Mouse (Mus musculus) embryonic fibroblast, embryonic 13.5 days (primary cell): ENCODE data around the gene C2. TPM values are rescaled to one million over a fixed set of nuclear protein-coding genes. Genes with fewer than 3 reads are reported as not detected.
"Not testable (repeated sequence)": the region's sequence is repeated elsewhere in the genome, so short reads cannot be mapped to it uniquely, and the experiment has no call there.

Source experiments
- H3K27ac ChIP-seq: 2 replicates; pipeline ENCODE4 v1.5.1; 2012; ENCODE audit warnings: low read length, control low read depth, inconsistent platforms; ENCODE audit not compliant: insufficient read depth
- H3K4me1 ChIP-seq: 2 replicates; pipeline ENCODE4 v1.6.1; 2011; ENCODE audit warnings: low read length; ENCODE audit not compliant: control insufficient read depth, insufficient read depth
- H3K4me3 ChIP-seq: 2 replicates; pipeline ENCODE4 v1.5.1; 2011; ENCODE audit warnings: mild to moderate bottlenecking, control low read depth, low read length; ENCODE audit not compliant: insufficient read depth
- CTCF ChIP-seq: IDR thresholded peaks from 2 replicates; pipeline ENCODE4 v1.5.1; 2011; ENCODE audit warnings: mild to moderate bottlenecking, control low read depth, low read length, moderate library complexity, borderline replicate concordance; ENCODE audit not compliant: insufficient read depth
- POLR2A ChIP-seq: IDR thresholded peaks from 2 replicates; pipeline ENCODE4 v1.6.1; 2011; ENCODE audit warnings: low read depth, mild to moderate bottlenecking, control low read depth, low read length, moderate library complexity
- polyA plus RNA-seq: library from polyadenylated mRNA; stranded (reverse); fragments of >200 nt; gene quantifications from 2 replicates; pipeline ENCODE4 v1.2.4, GENCODE M21; 2011; ENCODE audit warnings: low read depth; ENCODE audit not compliant: missing spikeins, insufficient read length

Gene C2
- polyA plus RNA-seq, 1 experiment: 6.6 TPM

DNA sequence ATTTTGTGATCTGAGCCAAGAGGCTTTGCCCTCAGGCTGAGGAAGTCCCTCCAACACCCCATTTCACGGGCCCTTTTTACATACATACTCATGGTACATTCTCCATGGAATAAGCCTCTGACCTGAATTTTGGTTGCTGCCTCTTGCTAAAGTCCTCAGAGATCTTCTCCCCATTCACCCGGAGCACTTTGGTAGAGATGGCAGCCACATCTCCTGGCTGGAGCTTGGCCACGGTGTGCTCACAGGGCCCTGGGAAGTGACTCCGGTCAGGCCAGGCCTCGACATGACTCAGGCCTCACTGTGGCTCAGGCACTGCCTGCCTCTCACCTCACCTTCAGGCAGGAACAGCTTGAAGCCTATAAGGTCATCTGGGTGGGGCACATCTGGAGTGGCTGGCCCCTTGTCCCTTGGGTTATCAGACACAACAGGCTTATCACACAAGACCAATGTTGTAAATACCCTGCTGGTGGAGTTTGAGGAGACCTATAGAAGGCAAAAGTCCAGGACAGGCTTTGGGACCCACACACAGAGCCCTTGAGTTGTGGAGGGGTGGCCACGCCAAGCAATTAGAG is 57.2 kb downstream of the C2 start:
- H3K4me1 ChIP-seq: peaks cover 4% of the 10 kb centered on the region
- no peak overlapping the region for H3K27ac ChIP-seq
- no peak for TF ChIP-seq CTCF
- no peak for TF ChIP-seq POLR2A
- H3K4me3 ChIP-seq: no peak overlapping the region

DNA sequence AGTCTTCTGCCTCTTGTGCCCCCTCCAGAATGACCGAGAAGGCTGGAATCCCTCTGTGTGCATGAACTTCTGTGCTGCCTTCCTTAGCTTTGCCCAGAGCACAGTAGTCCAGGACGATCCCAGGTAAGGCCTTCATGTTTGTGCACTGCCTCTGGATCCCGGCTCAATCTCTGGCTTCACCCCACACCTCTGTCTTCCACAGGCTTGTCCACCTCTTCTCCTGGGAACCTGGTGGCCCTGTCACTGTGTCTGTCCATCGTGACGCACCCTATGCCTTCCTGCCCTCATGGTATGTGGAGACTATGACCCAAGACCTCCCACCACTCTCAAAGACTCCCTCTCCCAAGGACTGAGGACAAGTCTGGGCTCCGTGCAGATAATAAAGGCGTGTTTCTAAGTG is 59.3 kb downstream of the C2 start:
- Histone ChIP-seq H3K4me1 (peaks cover 7% of the 10 kb centered on the region), H3K4me3 (no peak overlapping the region), H3K27ac (no peak overlapping the region)
- TF ChIP-seq POLR2A (no peak), CTCF (no peak)

DNA sequence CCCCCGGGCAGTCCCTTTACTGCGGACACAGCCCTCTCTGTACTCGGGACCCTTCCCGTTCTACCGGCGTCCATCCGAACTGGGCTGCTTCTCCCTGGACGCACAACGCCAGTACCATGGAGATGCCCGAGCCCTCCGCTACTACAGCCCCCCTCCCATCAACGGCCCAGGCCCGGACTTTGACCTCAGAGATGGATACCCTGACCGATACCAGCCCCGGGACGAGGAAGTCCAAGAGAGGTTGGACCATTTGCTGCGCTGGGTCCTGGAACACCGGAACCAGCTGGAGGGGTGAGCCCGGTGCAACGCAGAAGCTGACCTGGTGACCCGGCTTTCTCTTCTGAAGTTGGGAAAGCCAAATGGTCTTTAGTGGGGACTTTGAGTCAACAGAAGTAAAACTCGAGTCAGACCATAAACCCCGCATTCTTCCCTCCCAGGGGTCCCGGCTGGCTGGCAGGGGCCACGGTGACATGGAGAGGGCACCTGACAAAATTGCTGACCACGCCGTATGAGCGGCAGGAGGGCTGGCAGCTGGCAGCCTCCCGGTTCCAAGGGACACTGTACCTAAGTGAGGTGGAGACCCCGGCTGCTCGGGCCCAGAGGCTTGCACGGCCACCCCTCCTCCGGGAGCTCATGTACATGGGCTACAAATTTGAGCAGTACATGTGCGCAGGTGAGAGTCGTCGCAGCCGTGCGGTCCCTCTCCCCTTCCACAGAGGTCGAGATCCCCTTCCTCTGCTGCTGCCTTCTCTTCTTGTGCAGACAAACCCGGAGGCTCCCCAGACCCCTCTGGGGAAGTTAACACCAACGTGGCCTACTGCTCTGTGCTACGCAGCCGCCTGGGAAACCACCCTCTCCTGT is 60.4 kb downstream of the C2 start:
- Histone ChIP-seq H3K4me3 (peak overlapping the region; percentile 85), H3K4me1 (peaks cover 7% of the 10 kb centered on the region), H3K27ac (0 out of 2 replicates have a peak overlapping the region, but pooled peaks have one; percentile 26)
- TF ChIP-seq CTCF: no peak
- no peak for TF ChIP-seq POLR2A

DNA sequence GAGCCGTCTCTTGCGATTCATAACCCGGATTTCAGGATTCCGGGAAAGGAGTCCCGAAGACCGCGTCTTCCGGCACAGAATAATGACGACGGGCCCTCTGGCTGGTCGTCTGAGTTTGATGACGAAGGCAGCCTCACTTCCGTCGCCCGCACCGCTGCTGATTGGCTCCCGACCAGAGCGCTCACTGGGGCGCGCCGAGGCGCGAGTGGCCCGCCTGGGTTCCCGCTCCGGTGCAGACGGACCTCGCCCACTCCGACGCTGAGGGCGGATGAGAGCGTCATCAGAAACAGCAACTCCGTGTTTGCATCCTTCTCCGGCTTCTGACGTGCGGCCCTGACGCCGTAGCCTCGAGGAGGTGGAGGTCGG is 61.2 kb downstream of the C2 start, which contains the start of the genes Stk19 and Dxo:
Gene Stk19, minus strand, starts transcription at position 90 of the 366 bp plus-strand sequence.
Gene Dxo, plus strand, starts transcription at position 164 of the 366 bp plus-strand sequence.
- H3K27ac ChIP-seq: peak within 1 kb of the TSS; percentile 75
- peak within 1 kb of the TSS; percentile 85 for H3K4me3 ChIP-seq
- H3K4me1 ChIP-seq: peaks cover 7% of the 10 kb centered on the region
- TF ChIP-seq POLR2A (peak; percentile 90), CTCF (no peak)

DNA sequence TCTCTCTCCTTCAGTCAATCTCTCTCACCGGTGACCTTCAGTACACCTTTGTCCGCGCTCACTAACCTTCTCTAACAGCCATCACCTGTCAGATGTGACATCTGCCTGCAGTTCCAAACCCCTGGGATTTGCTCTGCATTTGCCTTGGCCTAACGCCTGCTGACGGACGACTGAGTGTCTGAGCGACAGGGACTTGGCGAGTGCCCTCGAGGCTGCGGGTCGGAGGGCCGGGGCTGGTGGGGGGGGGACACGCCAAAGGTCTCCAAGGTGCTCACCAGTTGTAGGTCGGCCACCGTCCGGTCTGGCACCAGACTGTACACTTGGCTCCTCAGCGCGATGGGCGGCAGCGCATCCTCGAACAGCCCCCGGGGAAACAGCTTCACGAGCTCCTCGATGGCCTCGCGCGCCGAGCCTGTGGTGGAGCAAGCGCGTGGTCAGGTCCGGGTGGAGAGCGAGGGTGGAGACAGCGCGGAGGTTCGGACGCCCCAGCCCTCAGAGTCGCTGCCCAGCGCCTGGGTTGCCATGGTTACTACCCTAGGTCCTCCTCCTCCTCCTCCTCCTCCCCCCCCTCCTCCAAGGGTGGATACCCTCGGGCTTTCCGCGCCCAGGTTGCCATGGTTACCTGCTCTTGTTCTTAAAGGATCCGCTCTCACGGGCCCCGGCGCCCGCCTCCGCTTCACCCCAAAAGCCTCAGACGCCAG is 61.8 kb downstream of the C2 start:
- TF ChIP-seq POLR2A (no peak), CTCF (no peak)
- Histone ChIP-seq H3K27ac (peak overlapping the region; percentile 75), H3K4me3 (peak overlapping the region; percentile 85), H3K4me1 (peaks cover 7% of the 10 kb centered on the region)

DNA sequence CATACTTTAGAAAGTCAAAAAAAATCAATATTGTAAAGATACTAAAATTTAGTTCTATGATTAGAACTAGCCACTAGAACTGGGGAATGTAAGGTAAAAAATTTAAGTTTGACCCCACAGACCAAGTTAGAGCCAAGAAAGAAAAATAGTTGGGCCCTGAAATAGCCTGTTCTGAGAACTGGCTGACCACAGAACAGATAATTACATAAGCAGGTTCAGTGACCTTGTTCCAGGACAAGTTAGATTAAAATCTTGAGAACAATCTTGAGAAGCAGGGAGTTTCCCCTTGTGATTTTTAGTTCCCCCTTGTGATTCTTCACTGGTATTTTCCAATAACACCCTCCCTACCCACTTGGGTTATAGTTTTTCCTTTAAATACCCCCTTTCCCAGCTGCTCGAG is 67.3 kb downstream of the C2 start:
- not testable (repeated sequence) for H3K4me1 ChIP-seq, H3K27ac ChIP-seq, H3K4me3 ChIP-seq

DNA sequence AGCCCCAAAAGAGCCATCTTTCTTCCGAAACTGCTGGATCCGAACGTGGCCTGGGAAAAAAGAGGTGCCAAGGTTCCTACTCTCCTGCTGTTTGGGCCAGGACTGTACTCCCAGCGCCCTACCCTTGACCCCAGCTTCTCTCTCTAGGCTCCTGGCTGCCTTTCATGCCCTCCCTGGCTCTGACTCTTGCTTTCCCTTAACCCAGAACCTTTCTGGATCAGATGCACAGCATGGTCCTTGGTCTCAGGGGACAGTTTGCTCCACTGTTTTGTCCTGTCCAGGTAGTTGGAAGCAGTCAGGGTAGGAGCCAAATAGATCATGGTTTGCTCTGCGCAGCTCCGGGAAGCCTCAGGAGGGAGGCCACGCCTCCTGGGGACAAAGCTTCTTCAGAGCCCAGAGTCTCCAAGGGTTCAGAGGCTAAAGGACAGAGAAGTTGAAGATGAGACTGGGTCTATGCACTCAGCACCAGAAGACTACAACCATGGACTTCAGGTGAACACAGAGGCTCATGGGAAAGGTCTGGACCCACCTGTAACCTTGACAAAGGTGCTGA is 83.2 kb downstream of the C2 start:
- no peak overlapping the region for H3K27ac ChIP-seq
- H3K4me3 ChIP-seq: no peak overlapping the region
- TF ChIP-seq CTCF: no peak
- TF ChIP-seq POLR2A: no peak
- no peaks in the 10 kb centered on the region for H3K4me1 ChIP-seq

DNA sequence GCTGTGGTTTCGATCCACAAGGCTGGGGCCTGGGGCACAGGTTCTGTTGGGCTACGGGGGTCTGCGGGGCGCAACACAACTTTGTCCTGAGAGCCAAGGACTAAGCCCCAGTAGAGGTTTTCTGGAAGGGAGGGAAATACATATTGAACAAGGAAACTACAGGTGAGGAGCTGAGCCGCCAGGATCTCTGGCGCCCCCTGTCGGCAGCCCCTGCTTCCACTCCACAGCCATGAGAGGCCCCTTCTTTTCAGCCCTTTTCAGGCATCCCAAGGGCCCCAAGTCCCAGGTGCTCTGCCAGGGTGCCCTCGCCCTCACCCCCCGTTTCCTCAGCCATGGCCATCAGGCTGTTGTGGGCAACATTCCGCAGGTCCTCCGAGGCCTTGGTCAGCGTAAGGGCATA is 84.3 kb downstream of the C2 start:
- H3K4me3 ChIP-seq: not testable (repeated sequence)

More for the DNA sequence above, 84.3 kb downstream of the C2 start:
- not testable (repeated sequence) for H3K27ac ChIP-seq, H3K4me1 ChIP-seq
- TF ChIP-seq CTCF: 0 out of 2 replicates have a peak, but pooled peaks have one; percentile 19

Other genes starting within 250 kb of the C2 start
- 0.19 and 0.20 TPM in 2 replicates for gene Tnxb, start 227.7 kb downstream of the C2 start, polyA plus RNA-seq
- gene C4b, start 154.4 kb downstream of the C2 start, polyA plus RNA-seq: 0.58 and 2.1 TPM in 2 replicates
- not detected in 2 replicates for gene Cyp21a1, start 93.7 kb downstream of the C2 start, polyA plus RNA-seq
- 17.9 and 19.2 TPM in 2 replicates for gene Stk19, start 61.3 kb downstream of the C2 start, polyA plus RNA-seq
- gene Dxo, start 61.2 kb downstream of the C2 start, polyA plus RNA-seq: 21.9 and 25.0 TPM in 2 replicates
- gene Skiv2l, start 48.1 kb downstream of the C2 start, polyA plus RNA-seq: 25.6 and 27.7 TPM in 2 replicates
- 31.5 and 34.7 TPM in 2 replicates for gene Nelfe, start 47.9 kb downstream of the C2 start, polyA plus RNA-seq
- gene Cfb, start 35.7 kb downstream of the C2 start, polyA plus RNA-seq: 0.26 TPM in 1 of 2 replicates, not detected in the other
- 12.3 and 16.2 TPM in 2 replicates for gene Zbtb12, start 18.8 kb downstream of the C2 start, polyA plus RNA-seq
- gene Gm20547, start 16.2 kb downstream of the C2 start, polyA plus RNA-seq: 0.58 TPM in 1 of 2 replicates, not detected in the other
- 84.7 and 94.2 TPM in 2 replicates for gene Ehmt2, start 204 bp upstream of the C2 start, polyA plus RNA-seq
- not detected in 2 replicates for gene Slc44a4, start 16.2 kb upstream of the C2 start, polyA plus RNA-seq
- 10.0 and 11.3 TPM in 2 replicates for gene Neu1, start 33.0 kb upstream of the C2 start, polyA plus RNA-seq
- 20.9 and 36.6 TPM in 2 replicates for gene Hspa1b, start 61.0 kb upstream of the C2 start, polyA plus RNA-seq
- gene Gm20481, start 71.6 kb upstream of the C2 start, polyA plus RNA-seq: not detected in 2 replicates
- 6.0 and 6.5 TPM in 2 replicates for gene Hspa1a, start 73.9 kb upstream of the C2 start, polyA plus RNA-seq
- gene Hspa1l, start 74.4 kb upstream of the C2 start, polyA plus RNA-seq: not detected in 2 replicates
- gene Lsm2, start 83.6 kb upstream of the C2 start, polyA plus RNA-seq: 74.8 and 93.3 TPM in 2 replicates
- 81.3 and 85.7 TPM in 2 replicates for gene Vars, start 102.7 kb upstream of the C2 start, polyA plus RNA-seq
- 0.12 and 0.26 TPM in 2 replicates for gene Vwa7, start 118.3 kb upstream of the C2 start, polyA plus RNA-seq
- gene Sapcd1, start 129.8 kb upstream of the C2 start, polyA plus RNA-seq: not detected in 2 replicates
- gene Msh5, start 148.5 kb upstream of the C2 start, polyA plus RNA-seq: 1.2 and 2.8 TPM in 2 replicates
- 266 and 360 TPM in 2 replicates for gene Clic1, start 151.7 kb upstream of the C2 start, polyA plus RNA-seq
- gene Ddah2, start 160.8 kb upstream of the C2 start, polyA plus RNA-seq: 46.4 and 52.8 TPM in 2 replicates
- gene Ly6g6c, start 167.1 kb upstream of the C2 start, polyA plus RNA-seq: not detected in 2 replicates
- 0.22 TPM in 1 of 2 replicates, not detected in the other for gene Mpig6b, start 167.9 kb upstream of the C2 start, polyA plus RNA-seq
- gene Ly6g6e, start 178.6 kb upstream of the C2 start, polyA plus RNA-seq: not detected in 2 replicates
- not detected in 2 replicates for gene Ly6g6d, start 179.8 kb upstream of the C2 start, polyA plus RNA-seq
- not detected in 2 replicates for gene Ly6g6f, start 187.3 kb upstream of the C2 start, polyA plus RNA-seq
- 31.8 and 33.9 TPM in 2 replicates for gene Abhd16a, start 191.0 kb upstream of the C2 start, polyA plus RNA-seq
- not detected in 2 replicates for gene Ly6g5c, start 210.0 kb upstream of the C2 start, polyA plus RNA-seq
- 0.74 TPM in 1 of 2 replicates, not detected in the other for gene Ly6g5b, start 217.2 kb upstream of the C2 start, polyA plus RNA-seq
- gene Gpank1, start 223.2 kb upstream of the C2 start, polyA plus RNA-seq: 8.9 and 10.2 TPM in 2 replicates
- 164 and 169 TPM in 2 replicates for gene Csnk2b, start 223.8 kb upstream of the C2 start, polyA plus RNA-seq
- 16.1 and 18.4 TPM in 2 replicates for gene D17H6S53E, start 228.1 kb upstream of the C2 start, polyA plus RNA-seq
- 0.48 TPM in 1 of 2 replicates, not detected in the other for gene Apom, start 233.8 kb upstream of the C2 start, polyA plus RNA-seq
- 193 and 196 TPM in 2 replicates for gene Bag6, start 236.9 kb upstream of the C2 start, polyA plus RNA-seq